Mouse (Mus musculus): ENCODE results near the gene Prkcz.

The Prkcz gene

GRCm38 (mm10) chr4:155246691-155247105 lies 114.5 kb downstream of the Prkcz start:
- DNase-seq (ENCODE audit: low spot score): no peak

DNA sequence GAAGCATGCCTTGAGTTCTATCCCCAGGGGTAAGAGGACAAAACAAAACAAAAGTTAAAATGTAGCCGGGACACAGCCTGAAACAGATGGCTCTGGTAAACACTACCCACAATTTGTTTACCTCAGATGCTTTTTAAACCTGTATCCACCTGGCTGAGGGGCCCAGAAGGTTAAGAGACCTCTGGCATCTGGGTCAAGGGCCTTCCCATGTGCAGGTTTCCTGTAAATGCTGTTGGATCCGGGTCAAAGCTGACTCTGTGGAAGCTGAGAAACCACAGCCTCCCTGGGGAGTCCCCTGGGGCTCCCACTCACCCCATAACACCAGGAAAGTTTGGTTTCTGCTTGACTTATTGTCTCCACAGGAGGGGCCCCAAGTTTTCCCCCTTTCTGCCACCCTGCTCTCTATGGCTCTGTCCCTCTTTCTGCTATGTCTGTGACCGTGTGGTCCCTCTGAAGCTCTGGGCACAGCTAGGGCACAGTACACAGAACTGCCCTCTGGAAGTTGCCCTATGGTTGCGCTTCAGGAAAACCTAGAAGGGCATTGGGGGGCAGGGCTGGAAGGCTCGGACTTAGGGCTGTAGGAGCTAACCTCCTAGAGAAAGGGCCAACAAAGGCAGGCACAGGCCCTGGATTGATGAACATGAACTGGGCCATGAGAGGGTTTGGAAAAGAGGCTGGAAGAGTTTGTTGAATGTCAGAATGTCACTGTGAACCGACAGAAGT lies 115.2 kb downstream of the Prkcz start:
- no peak for DNase-seq (ENCODE audit: low spot score)

- no peak for DNase-seq (ENCODE audit: low spot score)
Observed at GRCm38 (mm10) chr4:155243233-155243632, 117.9 kb downstream of the Prkcz start.

- DNase-seq (ENCODE audit: low spot score): no peak
Observed at GRCm38 (mm10) chr4:155242292-155242691, 118.9 kb downstream of the Prkcz start.

DNA sequence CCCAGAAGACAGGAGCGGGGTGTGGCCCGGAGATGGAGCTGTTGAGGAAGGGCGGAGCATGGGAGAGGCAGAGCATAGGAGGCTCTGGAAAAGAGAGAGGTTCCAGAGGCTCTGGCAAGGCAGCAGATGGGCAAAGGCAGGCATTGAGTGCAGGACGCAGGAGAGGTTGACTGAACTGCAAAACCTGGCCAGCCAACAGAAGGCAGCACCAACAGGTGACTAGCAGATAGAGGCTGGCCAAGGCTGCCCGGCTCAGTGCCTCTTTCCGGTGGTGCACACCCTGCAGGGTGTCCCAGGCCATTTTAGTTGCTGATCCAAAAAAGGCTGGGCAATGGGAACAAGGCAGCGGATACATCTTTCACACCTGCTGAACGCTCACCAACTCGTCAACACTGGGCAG lies 119.4 kb downstream of the Prkcz start:
- no peak for DNase-seq (ENCODE audit: low spot score)

DNA sequence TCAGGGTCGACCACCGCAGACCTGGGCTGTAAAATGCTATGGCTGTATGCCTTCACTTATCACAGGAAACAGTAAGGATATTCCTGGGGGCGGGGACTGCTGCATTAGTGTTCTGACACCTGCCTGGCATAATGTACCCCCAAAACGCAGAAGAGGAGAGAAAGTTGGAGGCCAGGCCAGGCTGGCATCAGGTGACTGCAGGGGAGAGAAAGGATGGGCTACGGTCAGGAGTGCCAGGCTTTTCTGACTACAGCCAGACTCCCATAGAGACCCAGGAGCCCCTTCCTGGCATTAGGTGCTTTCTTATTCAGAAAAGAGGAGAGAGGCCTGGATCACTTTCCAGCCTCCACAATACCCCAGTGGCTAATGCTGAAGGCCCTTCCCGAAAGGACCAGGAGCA lies 121.7 kb downstream of the Prkcz start:
- no peak for DNase-seq (ENCODE audit: low spot score)

DNA sequence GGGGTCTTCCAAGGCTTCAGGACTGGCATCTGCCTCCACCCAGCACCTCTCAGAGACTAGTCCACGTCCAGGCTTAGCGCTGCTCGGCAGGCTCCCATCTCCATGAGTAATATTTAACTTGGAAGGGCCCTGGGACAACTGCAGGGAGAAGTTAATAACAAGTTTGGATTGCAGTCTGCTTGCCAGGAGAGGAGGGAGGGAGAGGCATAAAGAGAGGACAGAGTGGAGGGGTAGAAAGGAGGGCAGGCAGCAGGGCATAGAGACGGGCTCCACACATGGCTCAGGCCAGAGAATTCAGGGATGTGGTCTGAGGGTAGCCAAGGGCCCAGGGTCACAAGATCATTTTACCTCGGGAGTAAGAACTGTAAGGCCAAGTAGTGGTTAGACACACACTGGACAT lies 122.9 kb downstream of the Prkcz start:
- DNase-seq (ENCODE audit: low spot score): no peak

GRCm38 (mm10) chr4:155236737-155237385 lies 124.3 kb downstream of the Prkcz start:
- no peak for DNase-seq (ENCODE audit: low spot score)

GRCm38 (mm10) chr4:155235311-155236119 lies 125.6 kb downstream of the Prkcz start:
- no peak for DNase-seq (ENCODE audit: low spot score)

DNA sequence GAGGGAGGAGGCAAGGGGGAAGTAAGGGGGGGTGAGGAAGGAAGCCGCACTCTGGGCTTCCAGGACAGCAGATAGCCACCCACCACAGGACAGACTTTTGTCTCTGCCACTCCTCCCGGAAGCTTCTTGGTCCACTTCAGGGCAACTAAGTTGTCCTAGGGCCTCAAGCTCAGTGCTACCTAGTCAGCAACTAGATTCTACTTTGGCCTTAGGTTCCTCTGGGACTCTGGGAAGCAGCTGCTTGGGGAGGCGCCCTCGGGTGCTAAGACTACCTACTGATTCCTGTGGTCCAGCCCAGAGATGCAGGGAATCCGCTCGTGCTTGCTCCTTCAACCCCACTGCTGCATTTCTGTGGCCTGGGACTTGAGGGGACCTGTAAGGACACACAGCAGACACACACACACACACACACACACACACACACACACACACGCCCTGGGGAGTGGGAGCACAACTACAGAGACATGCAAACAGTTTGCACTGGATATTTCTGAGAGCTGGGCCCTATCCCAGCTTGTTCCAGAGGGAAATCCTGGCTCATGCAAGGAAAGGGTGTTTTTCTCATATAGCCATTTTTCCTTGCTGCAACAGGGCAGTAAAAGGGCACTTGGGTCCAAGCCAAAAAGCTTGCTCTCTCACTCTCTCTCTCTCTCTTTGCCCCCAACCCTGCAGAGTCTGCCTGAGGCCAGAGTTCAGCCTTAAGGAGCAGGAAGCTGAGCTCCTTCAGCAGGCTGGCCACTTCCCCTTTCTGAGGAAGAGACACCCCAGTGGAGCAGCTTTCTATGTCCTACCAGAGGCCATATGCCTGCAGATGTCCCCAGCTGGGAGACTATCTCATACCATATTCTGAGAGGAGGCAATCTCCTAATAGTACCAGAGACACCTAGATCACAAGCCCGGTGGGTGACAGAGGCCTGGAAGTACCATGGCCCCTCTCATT lies 126.5 kb downstream of the Prkcz start:
- no peak for DNase-seq (ENCODE audit: low spot score)

- peak; percentile 64 for DNase-seq (ENCODE audit: low spot score)
Observed at GRCm38 (mm10) chr4:155233878-155234277, 127.3 kb downstream of the Prkcz start.

GRCm38 (mm10) chr4:155228461-155228860 lies 132.7 kb downstream of the Prkcz start:
- no peak for DNase-seq (ENCODE audit: low spot score)

DNA sequence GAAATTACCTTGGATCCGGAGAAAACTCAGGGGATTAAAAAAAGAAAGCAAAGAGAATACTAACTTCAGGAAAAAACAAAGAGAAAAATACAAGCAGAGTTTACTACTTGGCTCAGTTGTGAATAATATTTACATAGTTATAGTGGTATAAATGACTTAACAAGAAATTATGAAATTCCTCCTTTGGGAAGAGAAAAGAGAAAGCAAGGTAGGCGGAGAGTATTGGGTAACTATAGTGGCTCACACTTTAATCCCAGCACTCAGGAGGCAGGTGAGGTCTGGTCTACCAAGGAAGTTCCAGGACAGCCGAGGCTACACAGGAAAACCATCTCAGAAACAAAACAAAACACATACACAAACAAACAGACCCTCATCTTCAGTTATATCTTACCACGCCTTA lies 133.2 kb downstream of the Prkcz start:
- DNase-seq (ENCODE audit: low spot score): no peak

- DNase-seq (ENCODE audit: low spot score): no peak
Observed at GRCm38 (mm10) chr4:155225918-155226317, 135.2 kb downstream of the Prkcz start.

GRCm38 (mm10) chr4:155223594-155224528 lies 137.3 kb downstream of the Prkcz start:
- DNase-seq (ENCODE audit: low spot score): no peak

DNA sequence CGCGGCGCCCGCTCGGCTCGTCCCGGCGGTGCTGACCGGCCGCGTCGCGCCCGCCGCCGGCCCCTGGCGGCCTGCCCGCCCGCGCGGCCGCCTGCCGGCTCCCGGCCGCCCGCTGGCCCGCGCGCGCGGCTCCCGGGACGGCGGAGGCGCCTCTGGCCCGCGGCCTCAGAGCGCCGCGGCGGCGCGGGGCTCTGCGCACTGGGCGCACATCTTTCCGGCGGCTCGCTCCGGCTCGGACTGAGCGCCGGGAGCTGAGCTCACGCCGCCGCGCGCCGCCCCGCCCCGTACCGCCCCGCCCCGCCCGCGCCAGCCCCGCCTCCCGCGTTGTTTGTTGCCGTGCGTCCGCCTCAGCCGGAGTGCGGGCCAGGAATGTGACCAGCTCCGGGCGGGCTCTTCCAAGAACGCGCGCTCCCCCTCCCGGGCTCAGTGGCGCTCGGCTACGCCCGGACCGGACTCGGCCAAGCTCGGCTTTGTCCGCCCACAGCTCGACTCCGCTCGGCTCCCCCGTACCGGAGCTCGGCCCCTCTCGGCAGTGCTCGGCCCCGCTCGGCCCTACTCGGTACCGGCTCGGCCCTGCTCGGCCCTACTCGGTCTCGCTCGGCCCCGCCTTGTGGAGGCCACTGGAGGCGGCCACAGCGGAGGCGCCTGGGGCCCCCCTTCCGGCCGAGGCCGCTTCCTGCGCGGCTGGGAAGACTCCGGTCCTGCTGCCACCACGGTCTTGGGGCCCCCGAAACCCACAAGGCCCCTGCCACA lies 138.1 kb downstream of the Prkcz start:
- DNase-seq (ENCODE audit: low spot score): peak; percentile 99

DNA sequence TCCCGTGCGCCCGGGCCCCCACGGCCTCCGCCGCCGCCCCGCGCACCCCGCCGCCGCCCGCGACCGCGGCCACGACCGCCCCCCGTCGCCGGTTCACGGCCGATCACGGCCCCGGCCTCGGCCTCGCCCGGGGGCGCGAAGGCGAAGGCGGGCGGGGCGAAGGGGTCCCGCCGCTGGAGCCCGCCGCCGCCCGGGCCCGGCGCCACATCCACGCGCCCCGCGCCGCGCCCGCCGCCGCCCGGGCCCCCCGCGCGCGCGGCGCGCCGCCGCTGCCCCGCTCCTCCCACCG lies 138.7 kb downstream of the Prkcz start, which contains the start of gene Ski:
Ski (minus strand) TSS at position 41 of the 289 bp plus-strand sequence.
- DNase-seq (ENCODE audit: low spot score): no peak

DNA sequence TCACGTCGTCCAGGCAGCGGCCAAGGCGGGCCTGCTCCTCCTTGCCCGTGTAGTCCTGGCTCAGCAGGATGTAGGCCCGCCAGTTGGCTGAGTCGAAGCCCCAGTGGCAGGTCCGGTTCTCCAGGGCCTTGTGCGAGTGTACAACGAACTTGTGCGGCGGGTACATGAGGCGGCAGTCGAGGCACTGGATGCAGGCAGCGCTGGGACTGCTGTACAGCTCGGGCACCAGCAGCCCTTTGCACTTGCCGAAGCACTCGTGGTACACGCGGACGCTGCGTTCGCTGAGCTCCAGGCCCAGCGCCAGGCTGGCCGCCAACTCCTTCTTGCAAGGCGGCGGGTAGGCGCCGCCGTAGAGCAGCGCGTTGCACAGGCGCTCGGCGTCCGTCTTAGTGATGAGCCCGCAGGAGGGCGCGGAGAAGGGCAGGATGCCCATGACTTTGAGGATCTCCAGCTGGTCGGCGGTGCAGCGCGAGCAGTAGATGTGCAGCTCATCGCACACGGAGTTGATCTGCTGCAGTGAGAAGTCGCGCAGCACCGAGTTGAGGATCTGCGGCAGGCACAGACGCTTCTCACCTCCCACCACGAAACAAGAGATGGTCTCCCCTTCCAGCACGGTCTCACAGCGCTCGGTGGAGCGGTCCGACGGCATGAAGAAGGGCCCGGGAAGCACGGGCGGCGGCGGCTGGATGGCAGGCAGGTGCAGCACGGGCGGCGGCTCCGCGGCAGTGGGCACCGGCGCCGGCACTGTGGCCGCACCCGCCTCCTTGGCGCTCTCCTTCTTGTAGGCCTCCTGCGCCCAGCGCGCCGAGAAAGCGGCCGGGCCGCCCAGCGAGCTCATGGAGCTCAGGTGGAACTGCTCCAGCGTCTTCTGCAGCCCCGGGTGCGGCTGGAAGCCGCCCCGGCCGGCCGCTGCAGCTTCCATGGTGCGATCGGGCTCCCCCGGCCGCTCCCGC lies 139.3 kb downstream of the Prkcz start:
- DNase-seq (ENCODE audit: low spot score): no peak

GRCm38 (mm10) chr4:155221106-155221505 lies 140.1 kb downstream of the Prkcz start:
- DNase-seq (ENCODE audit: low spot score): no peak

Data from urinary bladder, postnatal 10 days (tissue).